Mouse (Mus musculus) macrophage (primary cell): Measurements from ENCODE around the gene Chd2. TPM values are rescaled to one million over a fixed set of nuclear protein-coding genes. Genes with fewer than 3 reads are reported as not detected.

Source experiments
- H3K27ac ChIP-seq: fragments of 350-480 bp; formaldehyde crosslinking; 2 replicates; pipeline ENCODE4 v1.9.0; 2021
- H3K36me3 ChIP-seq: fragments of 350-480 bp; formaldehyde crosslinking; 2 replicates; pipeline ENCODE4 v1.9.0; 2021; ENCODE audit errors: inconsistent target
- H3K4me3 ChIP-seq: fragments of 350-480 bp; formaldehyde crosslinking; 2 replicates; pipeline ENCODE4 v1.9.0; 2021; ENCODE audit errors: inconsistent target
- H3K79me2 ChIP-seq: fragments of 350-480 bp; formaldehyde crosslinking; 2 replicates; pipeline ENCODE4 v1.9.0; 2021; ENCODE audit errors: inconsistent target
- WGBS: methylation state at CpG from one replicate; pipeline ENCODE4 v1.1.7; 2026; ENCODE audit warnings: inconsistent platforms; ENCODE audit not compliant: missing documents; 5-methylcytosine and 5-hydroxymethylcytosine counted together
- polyA plus RNA-seq: library from polyadenylated mRNA; stranded (reverse); fragments of 250-400 nt; gene quantifications from 3 replicates; pipeline ENCODE4 v1.2.4, GENCODE M21; 2018; ENCODE audit warnings: inconsistent platforms

Gene Chd2
- polyA plus RNA-seq, 1 experiment from 2014 or later = 34.5 TPM

DNA sequence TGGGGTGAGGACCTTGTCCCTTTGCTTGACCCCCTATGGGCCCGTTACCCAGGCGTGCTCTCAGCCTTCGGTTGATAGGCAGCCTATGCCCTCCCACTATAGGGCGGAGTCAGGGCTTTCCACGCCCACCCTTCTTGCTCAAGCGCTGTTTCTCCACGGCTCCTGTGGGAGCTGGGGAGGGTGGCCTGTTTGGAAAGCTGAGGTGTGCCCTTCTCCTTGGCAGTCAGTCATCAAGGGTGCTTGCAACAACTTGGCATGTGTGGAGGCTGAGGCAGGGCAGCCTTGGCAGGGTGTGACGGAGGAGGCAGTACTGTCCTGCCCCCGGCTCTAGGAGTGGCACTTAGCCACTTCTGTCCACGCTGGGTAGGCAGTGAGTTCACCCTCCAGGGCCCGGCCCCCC lies 143.3 kb downstream of the Chd2 start:
- H3K27ac ChIP-seq = no peak overlapping the region
- 11% methylated on average over 11 of the region's 11 CpGs for WGBS
- H3K36me3 ChIP-seq = no peaks in the 10 kb centered on the region
- no peaks in the 10 kb centered on the region for H3K79me2 ChIP-seq
- H3K4me3 ChIP-seq = no peak overlapping the region

DNA sequence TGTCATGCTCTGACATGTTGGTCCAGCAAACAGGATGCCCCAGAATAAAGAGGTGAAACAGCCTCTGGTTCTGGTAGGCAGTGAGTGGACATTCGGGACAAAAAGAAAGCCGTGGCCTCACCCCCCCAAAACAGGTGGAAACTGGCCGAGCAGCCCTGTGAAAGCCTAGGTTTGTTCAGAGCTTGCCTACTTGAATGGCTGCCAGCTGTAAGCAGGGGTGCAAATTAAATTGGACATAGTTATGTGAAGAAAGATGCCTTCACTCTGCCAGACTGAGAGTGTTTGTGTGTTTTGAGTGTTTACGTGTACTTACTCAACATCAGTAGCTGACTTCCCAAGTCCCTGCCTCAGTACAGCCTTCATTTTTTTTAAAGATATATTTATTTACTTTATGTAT lies 147.6 kb downstream of the Chd2 start:
- no peaks in the 10 kb centered on the region for H3K36me3 ChIP-seq
- H3K79me2 ChIP-seq = no peaks in the 10 kb centered on the region
- 94% methylated on average over 4 of the region's 4 CpGs for WGBS
- no peak overlapping the region for H3K27ac ChIP-seq
- H3K4me3 ChIP-seq = no peak overlapping the region

GRCm38 (mm10) chr7:73393307-73394012 lies 148.2 kb downstream of the Chd2 start:
- H3K79me2 ChIP-seq = no peaks in the 10 kb centered on the region
- H3K27ac ChIP-seq = no peak overlapping the region
- H3K4me3 ChIP-seq = no peak overlapping the region
- WGBS = 76% methylated on average over 9 of the region's 9 CpGs
- no peaks in the 10 kb centered on the region for H3K36me3 ChIP-seq

DNA sequence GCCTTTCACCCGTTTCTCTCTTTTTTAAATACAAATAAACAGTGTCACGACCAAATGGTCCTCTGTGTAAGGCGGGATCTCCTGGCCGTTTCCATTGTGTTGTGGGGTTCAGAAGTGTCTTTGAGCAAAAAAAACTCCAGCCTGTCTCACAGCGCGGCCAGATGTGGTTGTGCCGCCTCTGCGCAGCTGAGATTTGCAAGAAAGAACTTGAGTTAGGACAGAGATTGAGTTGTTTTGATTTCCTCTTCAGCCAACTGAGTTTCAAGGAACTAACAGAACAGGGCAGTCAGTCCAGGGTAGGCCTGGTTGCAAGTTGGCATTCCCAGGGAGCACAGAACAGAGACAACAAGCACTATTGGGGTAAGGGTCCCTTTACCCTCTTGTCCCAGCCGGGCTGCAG lies 149.3 kb downstream of the Chd2 start:
- WGBS = 4% methylated on average over 9 of the region's 9 CpGs
- Histone ChIP-seq H3K79me2 (no peaks in the 10 kb centered on the region), H3K27ac (no peak overlapping the region), H3K36me3 (no peaks in the 10 kb centered on the region), H3K4me3 (no peak overlapping the region)

- Histone ChIP-seq H3K36me3 (no peaks in the 10 kb centered on the region), H3K27ac (no peak overlapping the region), H3K79me2 (no peaks in the 10 kb centered on the region), H3K4me3 (no peak overlapping the region)
- 2% methylated on average over 39 of the region's 39 CpGs for WGBS
These were observed 149.9 kb downstream of the Chd2 start for GRCm38 (mm10) chr7:73391518-73392321.

- Histone ChIP-seq H3K4me3 (no peak overlapping the region), H3K36me3 (no peaks in the 10 kb centered on the region), H3K27ac (no peak overlapping the region), H3K79me2 (no peaks in the 10 kb centered on the region)
- under 1% methylated on average over 30 of the region's 42 CpGs for WGBS
These were observed 150.6 kb downstream of the Chd2 start for GRCm38 (mm10) chr7:73391002-73391517.

DNA sequence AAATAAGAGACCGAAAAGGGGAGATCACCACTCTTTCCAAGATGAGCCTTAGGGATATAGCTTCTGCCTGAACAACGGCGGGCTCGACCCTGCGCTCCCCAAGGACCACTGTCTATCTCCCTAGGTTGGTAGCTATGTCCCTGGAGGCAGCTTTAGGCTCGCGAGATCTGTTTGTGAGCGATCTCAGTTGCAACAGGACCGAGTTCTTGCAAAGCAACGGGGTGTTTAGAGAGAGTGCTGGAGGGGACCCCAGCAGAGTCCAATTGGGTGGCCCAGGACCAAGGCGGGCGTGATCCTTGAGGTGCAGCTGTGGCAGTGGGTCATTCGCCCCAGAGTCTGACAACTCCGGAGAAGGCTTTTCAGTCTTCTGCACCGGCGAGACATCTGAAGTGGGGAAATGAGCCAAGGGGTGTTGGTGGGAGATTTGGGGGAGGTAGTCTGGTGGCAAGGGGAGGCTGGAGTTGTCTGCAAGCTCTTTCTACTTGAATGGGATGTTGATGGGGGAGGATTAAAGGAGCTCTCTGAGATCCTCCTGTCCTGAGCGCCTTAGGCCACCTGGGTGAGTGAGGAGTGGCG lies 151.1 kb downstream of the Chd2 start:
- no peak overlapping the region for H3K27ac ChIP-seq
- no peaks in the 10 kb centered on the region for H3K79me2 ChIP-seq
- no peak overlapping the region for H3K4me3 ChIP-seq
- H3K36me3 ChIP-seq = no peaks in the 10 kb centered on the region
- WGBS = 9% methylated on average over 18 of the region's 18 CpGs

DNA sequence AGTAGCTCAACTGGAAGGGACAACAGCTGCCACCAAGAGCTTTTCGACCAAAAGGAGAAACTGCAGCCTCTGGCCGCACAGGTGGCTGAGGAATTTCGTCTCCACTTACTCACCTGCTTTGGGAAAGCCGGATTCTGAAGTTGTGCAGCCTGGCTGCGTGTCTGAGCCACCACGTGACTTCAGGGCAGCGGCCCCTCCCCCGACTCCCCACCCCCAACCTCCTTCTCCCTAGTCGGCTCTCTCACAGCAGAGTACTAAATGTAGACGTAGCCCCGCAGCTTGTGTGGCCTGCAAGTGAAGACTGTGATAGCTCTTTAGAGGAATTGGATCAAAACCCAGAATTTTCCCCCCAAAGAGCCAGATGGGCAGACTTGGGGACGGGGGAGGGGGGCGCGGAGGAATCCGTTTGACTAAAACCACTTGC lies 151.7 kb downstream of the Chd2 start:
- H3K36me3 ChIP-seq = no peaks in the 10 kb centered on the region
- WGBS = 4% methylated on average over 15 of the region's 15 CpGs
- H3K4me3 ChIP-seq = no peak overlapping the region
- H3K27ac ChIP-seq = no peak overlapping the region
- H3K79me2 ChIP-seq = no peaks in the 10 kb centered on the region

GRCm38 (mm10) chr7:73389419-73389818 lies 152.2 kb downstream of the Chd2 start:
- Histone ChIP-seq H3K4me3 (no peak overlapping the region), H3K36me3 (no peaks in the 10 kb centered on the region), H3K79me2 (no peaks in the 10 kb centered on the region), H3K27ac (no peak overlapping the region)
- 20% methylated on average over 9 of the region's 9 CpGs for WGBS

DNA sequence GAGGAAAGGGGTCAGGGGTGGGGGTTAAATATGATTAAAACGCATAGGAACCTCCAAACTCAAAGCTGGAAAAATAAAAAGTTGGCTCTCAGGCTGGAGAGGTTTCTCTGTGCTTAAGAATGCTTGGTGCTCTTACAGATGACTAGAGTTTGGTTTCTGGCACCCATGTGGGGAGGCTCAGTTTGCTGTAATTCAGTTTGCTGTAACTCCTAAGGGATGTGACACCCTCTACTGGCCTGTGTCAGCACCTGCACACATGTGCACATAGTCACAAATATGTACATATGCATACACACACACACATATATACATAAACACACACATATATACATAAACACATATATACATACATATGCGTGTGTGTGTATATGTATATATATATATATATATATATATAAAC lies 152.8 kb downstream of the Chd2 start:
- Histone ChIP-seq H3K4me3 (no peak overlapping the region), H3K36me3 (no peaks in the 10 kb centered on the region), H3K27ac (no peak overlapping the region), H3K79me2 (no peaks in the 10 kb centered on the region)
- WGBS = 80% methylated on average over 1 of the region's 2 CpGs

- no peaks in the 10 kb centered on the region for H3K36me3 ChIP-seq
- H3K27ac ChIP-seq = no peak overlapping the region
- WGBS = 74% methylated on average over 7 of the region's 7 CpGs
- H3K4me3 ChIP-seq = no peak overlapping the region
- H3K79me2 ChIP-seq = no peaks in the 10 kb centered on the region
These were observed 158.8 kb downstream of the Chd2 start for GRCm38 (mm10) chr7:73382843-73383242.

GRCm38 (mm10) chr7:73378034-73378433 lies 163.6 kb downstream of the Chd2 start:
- H3K4me3 ChIP-seq = no peak overlapping the region
- no peaks in the 10 kb centered on the region for H3K36me3 ChIP-seq
- 76% methylated on average over 6 of the region's 6 CpGs for WGBS
- no peak overlapping the region for H3K27ac ChIP-seq
- H3K79me2 ChIP-seq = no peaks in the 10 kb centered on the region

DNA sequence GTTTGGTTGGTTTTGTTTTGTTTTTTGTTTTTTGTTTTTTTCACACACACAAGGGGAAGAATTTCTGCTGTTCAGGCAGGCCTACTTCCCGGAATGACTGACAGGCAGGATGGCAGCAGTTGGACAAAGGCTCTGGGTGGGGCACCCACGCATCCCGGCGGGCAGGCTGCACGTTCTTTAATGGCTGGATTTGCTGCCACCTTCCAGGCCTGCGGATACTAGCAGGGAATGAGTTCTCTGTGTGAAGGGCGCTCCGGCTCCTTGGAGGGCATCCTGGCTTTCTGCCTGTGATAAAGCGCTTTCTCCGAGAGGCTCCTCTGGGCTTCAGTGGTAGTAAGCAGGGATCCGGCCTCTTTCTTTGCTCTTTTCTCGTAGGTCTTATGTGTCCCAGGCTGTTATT lies 164.3 kb downstream of the Chd2 start:
- Histone ChIP-seq H3K4me3 (no peak overlapping the region), H3K36me3 (no peaks in the 10 kb centered on the region), H3K27ac (no peak overlapping the region), H3K79me2 (no peaks in the 10 kb centered on the region)
- WGBS = 70% methylated on average over 12 of the region's 12 CpGs
